Mouse (Mus musculus): ENCODE measurements at regions not wholly inside any gene's neighbourhood (a gene's known extent, or its start where the extent isn't known, plus 50 kb on each side); places are given as distances from the start of the nearest gene placed in this dataset.

DNA sequence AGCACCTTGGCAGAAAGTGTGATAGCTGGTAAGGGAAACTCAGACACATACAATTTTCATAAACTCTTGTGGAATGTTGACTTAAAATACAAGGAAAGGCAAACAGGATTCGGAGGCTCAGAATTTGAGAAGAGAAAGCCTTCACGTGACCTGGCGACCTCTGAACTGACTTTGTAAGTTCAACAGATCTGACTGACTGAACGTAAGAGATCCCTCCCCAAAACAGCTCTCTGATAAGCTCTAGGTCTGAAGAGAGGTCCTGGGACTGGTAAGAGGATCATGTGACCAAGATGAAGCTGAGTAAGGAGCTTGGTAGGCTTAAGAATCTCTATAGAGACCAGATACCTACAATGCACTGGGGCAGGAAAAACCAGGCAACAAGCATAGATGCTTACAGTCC lies 55.7 kb upstream of the Tab2 start:
- no peak for ATAC-seq (ENCODE audit: insufficient number of reproducible peaks, low FRiP score, low TSS enrichment, low read depth)
- WGBS: 46% methylated on average over 4 of the region's 4 CpGs
- H3K9ac ChIP-seq: no peak overlapping the region

DNA sequence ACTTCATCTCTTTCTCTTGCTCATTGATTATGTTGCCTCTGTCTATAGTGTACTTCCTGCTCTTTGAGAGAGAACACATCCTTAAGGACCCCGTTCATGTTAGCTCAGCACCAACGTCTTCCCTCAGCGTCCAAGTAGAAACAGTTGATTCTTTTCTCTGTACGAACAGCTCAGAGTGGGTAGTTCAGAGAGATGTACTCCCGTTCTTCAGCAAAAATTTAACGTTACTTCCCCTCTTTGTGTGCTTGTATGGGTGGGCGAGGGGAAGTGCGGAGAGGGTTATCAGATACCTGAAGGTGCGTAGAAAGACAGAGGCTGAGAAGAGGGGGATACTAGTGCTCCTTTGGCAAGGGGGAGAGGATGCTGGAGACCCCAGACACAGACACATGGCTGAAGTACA lies 55.1 kb upstream of the Tab2 start:
- no peaks in the 10 kb centered on the region for H3K27me3 ChIP-seq
- H3K4me1 ChIP-seq: peaks cover 8% of the 10 kb centered on the region; the same call in 1 of the 2 replicates
- H3K9me3 ChIP-seq: no peaks in the 10 kb centered on the region
- H3K36me3 ChIP-seq: no peaks in the 10 kb centered on the region
- no peak overlapping the region for H3K4me2 ChIP-seq
- H3K27ac ChIP-seq: no peak overlapping the region
- H3K4me3 ChIP-seq: no peak overlapping the region
- no peak for ATAC-seq (ENCODE audit: insufficient number of reproducible peaks, low FRiP score, low TSS enrichment, low read depth)
- H3K9ac ChIP-seq: no peak overlapping the region
- 70% methylated on average over 9 of the region's 9 CpGs for WGBS

More for the DNA sequence above, 55.7 kb upstream of the Tab2 start:
- no peaks in the 10 kb centered on the region for H3K36me3 ChIP-seq
- H3K4me1 ChIP-seq: peaks cover 8% of the 10 kb centered on the region; the same call in 1 of the 2 replicates
- no peak overlapping the region for H3K27ac ChIP-seq
- H3K4me3 ChIP-seq: no peak overlapping the region
- H3K9me3 ChIP-seq: no peaks in the 10 kb centered on the region
- no peak overlapping the region for H3K4me2 ChIP-seq
- no peaks in the 10 kb centered on the region for H3K27me3 ChIP-seq

DNA sequence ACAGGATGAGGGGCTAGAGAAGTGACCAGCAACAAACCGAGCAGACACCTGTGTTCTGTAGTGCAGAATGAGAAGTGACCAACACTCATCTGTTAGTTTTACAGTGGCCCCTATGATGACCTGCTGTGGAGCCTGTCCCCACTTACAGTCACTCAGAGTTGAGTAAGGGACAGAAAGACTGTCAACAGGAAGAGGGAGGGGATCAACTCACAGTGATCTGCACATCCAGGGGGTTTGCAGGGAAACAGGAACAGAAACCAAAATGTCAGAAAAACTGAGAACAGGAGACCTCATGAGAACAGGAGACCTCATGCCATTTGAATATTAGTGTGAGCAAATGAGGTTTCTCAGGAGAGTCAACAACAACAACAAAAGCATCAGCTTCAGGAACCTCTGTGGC lies 53.8 kb upstream of the Tab2 start:
- Histone ChIP-seq H3K27ac (no peak overlapping the region), H3K9me3 (no peaks in the 10 kb centered on the region), H3K9ac (no peak overlapping the region), H3K4me3 (no peak overlapping the region), H3K4me1 (peaks cover 8% of the 10 kb centered on the region; the same call in 1 of the 2 replicates), H3K4me2 (no peak overlapping the region), H3K36me3 (no peaks in the 10 kb centered on the region), H3K27me3 (no peaks in the 10 kb centered on the region)
- 73% methylated on average over 1 of the region's 1 CpGs for WGBS
- ATAC-seq (ENCODE audit: insufficient number of reproducible peaks, low FRiP score, low TSS enrichment, low read depth): no peak

DNA sequence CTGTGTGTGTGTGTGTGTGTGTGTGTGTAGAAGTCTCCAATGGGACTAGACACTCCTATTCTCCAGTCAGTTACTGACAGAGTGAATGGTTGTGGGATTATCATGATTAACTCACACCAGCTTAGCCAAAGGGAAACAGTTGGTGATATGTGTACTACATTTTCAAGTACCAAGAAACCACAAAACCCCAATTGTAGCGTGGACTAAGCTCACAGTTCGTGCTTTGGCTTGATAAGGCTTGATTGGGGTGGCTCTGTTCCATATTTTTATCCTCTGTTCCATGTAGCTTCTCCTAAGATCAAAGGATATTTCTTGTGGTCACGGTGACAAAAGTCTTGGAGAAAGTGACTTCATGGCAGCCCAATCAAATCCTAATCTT lies 51.9 kb upstream of the Tab2 start:
- peaks cover 8% of the 10 kb centered on the region; the same call in 1 of the 2 replicates for H3K4me1 ChIP-seq
- H3K4me2 ChIP-seq: no peak overlapping the region
- no peak overlapping the region for H3K9ac ChIP-seq
- H3K9me3 ChIP-seq: 0 out of 2 replicates have a peak, but pooled peaks cover 4% of the 10 kb centered on the region
- H3K27ac ChIP-seq: no peak overlapping the region
- no peaks in the 10 kb centered on the region for H3K36me3 ChIP-seq
- no peaks in the 10 kb centered on the region for H3K27me3 ChIP-seq
- 77% methylated on average over 3 of the region's 3 CpGs for WGBS
- ATAC-seq (ENCODE audit: insufficient number of reproducible peaks, low FRiP score, low TSS enrichment, low read depth): no peak
- H3K4me3 ChIP-seq: no peak overlapping the region

DNA sequence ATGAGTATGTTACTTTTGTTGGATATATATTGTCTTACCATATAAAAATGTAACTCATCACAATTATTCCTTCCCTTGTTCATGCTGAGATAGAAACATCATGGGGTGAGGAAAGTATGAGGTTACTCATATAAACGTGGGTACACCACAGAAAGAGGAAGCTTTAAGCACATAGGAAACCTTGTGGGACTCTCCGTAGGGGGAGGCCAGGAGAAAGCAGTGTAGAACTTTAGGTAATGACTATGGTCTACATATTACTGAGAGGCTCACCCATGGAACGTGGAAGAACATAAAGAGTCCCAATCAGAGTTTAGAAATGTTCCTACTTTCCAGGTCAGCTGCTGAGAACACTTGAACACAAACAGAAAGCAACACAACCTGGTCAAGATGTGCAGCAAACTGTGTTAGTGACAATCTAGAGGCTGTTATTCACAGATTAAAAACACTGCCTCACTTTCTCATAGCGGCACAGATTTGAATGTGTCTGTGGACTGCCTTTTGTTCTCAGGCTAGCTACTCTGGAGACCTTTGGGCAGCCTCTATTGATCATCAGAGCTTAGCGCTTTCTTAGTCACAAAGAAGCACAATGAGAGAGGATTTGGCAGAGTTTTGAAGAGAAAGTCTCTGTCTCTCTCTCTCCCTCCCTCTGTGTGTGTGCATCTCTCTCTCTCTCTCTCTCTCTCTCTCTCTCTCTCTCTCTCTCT lies 51.4 kb upstream of the Tab2 start:
- WGBS: 80% methylated on average over 5 of the region's 5 CpGs
- H3K27ac ChIP-seq: no peak overlapping the region
- H3K9me3 ChIP-seq: 0 out of 2 replicates have a peak, but pooled peaks cover 4% of the 10 kb centered on the region
- no peak overlapping the region for H3K9ac ChIP-seq
- H3K4me3 ChIP-seq: no peak overlapping the region
- peaks cover 8% of the 10 kb centered on the region; the same call in 1 of the 2 replicates for H3K4me1 ChIP-seq
- no peaks in the 10 kb centered on the region for H3K36me3 ChIP-seq
- no peak overlapping the region for H3K4me2 ChIP-seq
- ATAC-seq (ENCODE audit: insufficient number of reproducible peaks, low FRiP score, low TSS enrichment, low read depth): no peak
- no peaks in the 10 kb centered on the region for H3K27me3 ChIP-seq
